Mouse (Mus musculus) gastrocnemius, postnatal 4 days (tissue): ENCODE data around the gene Lrrc75a. TPM values are rescaled to one million over a fixed set of nuclear protein-coding genes. Genes with fewer than 3 reads are reported as not detected.
"Not testable (repeated sequence)": the region's sequence is repeated elsewhere in the genome, so short reads cannot be mapped to it uniquely, and the experiment has no call there.

Source experiments
- DNase-seq, 2 experiments: peaks; one replicate each; pipeline ENCODE4 v3.0.0; 2021 to 2022; ENCODE audit warnings: low spot score in 2 of 2, mixed read lengths in 2 of 2
- long read RNA-seq, 2 experiments: library from polyadenylated mRNA; stranded (forward); transcript quantifications; one replicate each; pipeline ENCODE4 v2.0.0; 2021
- total RNA-seq, 2 experiments: library from RNA; stranded (reverse); gene quantifications; 2 replicates each; pipeline ENCODE4 v1.2.3; 2021

The Lrrc75a gene
- total RNA-seq: 10 to 100 TPM; 29.1 to 31.3 TPM
- long read RNA-seq, experiment 1, transcript Lrrc75a-201 (4 exons, 1,984 nt): major isoform, 20 of 38 reads
- long read RNA-seq, experiment 1, partial matches to known transcripts: 0 of 38 reads
- long read RNA-seq, experiment 1, other reads (novel, unspliced or antisense): 15 of 38 reads
- long read RNA-seq, experiment 2, transcript Lrrc75a-201 (4 exons, 1,984 nt): major isoform, 25 of 39 reads
- long read RNA-seq, experiment 2, partial matches to known transcripts: 2 of 39 reads
- long read RNA-seq, experiment 2, other reads (novel, unspliced or antisense): 10 of 39 reads

- DNase-seq: peak in 1 of 2 experiments; percentile 52
Observed at GRCm38 (mm10) chr11:62647661-62648590, at the start of gene Lrrc75a. TSS of gene Lrrc75a (minus strand) at chr11:62648523.

DNA sequence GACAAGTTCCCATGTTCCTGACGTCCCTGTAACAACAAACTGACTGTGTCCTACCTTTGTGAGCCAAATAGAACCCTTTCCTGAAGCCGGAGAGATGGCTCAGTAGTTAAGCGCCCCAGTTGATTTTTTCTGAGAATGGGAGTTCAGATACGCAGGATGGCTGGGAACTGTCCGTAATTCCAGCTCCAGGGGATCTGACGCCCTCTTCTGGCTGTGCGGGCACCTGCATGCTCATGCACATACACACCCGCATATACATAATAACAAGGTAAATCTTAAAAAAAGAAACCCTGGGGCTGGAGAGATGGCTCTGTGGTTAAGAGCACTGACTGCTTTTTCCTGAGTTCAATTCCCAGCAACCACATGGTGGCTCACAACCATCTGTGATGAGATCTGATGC is 46.8 kb upstream of the Lrrc75a start:
- DNase-seq: no peak

DNA sequence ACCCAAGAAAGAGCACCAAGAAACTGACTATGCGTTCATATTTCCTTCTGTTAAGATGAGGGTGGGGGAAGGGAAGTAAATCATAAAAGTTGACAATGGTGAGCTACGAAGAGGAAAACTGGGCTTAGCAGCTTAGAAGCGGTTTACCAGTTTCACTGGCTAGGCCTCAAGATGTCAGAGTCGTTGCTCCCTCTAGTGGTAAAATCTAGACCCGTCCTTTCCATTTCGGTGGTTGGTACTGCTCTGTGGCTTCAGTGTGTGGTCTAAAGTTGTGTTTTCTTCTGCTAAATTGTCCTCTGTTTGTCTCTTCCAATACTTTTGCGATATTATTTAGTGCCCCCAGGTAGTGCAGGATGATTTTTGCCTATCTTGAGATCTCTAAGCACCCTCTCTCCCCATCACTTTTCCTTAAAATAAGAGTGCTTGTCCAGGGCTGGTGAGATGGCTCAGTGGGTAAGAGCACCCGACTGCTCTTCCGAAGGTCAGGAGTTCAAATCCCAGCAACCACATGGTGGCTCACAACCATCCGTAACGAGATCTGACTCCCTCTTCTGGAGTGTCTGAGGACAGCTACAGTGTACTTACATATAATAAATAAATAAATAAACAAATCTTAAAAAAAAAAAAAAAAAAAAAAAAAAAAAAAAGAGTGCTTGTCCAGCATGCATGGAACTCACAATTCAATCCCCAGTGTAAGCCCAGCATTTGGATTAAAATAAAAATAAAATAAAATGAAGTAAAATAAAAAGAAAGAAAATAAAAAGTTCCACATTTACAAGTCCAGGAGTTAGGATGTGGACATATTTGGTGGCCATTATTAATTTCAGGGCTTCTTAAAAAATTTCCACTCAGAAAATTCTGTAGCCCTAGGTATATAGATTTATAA is 45.2 kb upstream of the Lrrc75a start:
- DNase-seq: peak in 1 of 2 experiments; percentile 21

GRCm38 (mm10) chr11:62691592-62691991 is 43.3 kb upstream of the Lrrc75a start:
- no peak for DNase-seq

GRCm38 (mm10) chr11:62679954-62680353 is 31.6 kb upstream of the Lrrc75a start:
- no peak for DNase-seq

GRCm38 (mm10) chr11:62678778-62679354 is 30.5 kb upstream of the Lrrc75a start:
- DNase-seq: no peak

DNA sequence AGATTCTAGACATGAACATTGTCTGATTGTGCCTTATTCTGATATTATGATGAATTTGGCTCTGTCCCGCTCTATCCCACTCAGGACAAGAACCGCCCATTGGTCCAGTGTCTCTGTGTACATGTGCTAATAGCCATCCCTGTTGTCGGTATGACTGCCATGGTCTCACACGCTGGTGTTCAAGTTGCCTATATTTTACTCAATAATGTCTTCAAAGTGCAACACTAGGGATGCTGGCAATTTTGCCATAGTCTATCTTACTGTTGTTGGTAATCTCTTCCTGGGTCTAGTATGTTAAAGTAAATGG is 27.9 kb upstream of the Lrrc75a start:
- DNase-seq: no peak

GRCm38 (mm10) chr11:62675480-62676289 is 27.4 kb upstream of the Lrrc75a start:
- DNase-seq: peak; percentile 35 to 62

DNA sequence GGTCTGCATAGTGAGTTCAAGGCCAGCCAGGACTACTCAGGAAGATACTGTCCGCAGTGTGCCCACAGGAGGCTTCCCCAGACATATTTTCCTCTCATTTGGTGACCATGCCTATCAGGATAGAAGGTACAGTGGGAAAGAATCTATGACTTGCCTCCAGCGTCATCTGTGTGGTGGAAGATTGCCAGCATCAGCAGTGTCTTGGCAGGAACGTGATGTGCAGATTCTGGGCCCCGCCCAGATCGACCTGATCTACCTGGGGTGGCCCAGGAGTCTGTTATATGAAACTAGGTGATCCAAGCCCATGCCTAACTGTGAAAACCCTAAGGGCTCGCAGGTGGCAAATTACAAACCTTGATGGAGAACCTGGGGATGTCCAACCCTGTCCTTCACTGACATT is 21.7 kb upstream of the Lrrc75a start:
- DNase-seq: no peak

GRCm38 (mm10) chr11:62669471-62669870 is 21.1 kb upstream of the Lrrc75a start:
- DNase-seq: no peak

GRCm38 (mm10) chr11:62668986-62669385 is 20.7 kb upstream of the Lrrc75a start:
- DNase-seq: no peak

DNA sequence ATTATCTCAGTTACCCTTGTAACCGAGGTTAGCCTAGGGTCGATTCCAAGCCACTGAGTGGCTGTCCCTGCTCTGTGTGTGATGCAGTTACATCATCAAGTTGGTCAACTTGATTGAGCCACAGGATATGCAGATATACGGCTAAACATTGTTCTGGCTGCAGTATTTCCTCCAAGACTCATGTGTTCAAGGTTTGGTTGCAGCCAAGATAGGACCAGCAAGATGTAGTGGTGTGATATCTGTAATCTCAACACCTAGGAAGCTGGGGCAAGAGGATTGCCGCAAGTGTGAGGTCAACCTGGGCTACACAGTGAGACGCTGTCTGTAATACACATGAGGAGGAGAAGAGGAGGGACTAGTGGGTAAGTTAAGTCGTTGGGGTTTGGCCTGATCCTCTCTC is 15.9 kb upstream of the Lrrc75a start:
- DNase-seq: no peak

DNA sequence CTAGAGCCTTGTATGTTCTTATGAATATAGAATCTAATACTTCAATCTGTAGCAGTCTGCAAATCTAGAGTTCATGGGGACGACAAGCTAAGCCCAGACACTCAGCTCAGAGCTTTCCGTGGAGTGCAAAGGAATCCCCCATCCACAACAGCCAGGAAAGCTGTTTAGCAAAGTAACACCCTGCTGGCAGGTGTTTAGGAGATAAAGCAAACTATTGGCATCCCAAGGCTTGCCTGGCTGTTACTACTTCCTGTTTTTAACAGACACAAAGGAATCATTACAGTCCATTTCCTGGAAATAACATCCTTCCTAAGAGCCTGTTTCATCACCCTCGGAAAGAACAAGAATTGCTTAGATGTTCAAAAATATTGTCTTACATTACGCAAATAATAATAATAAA is 12.6 kb upstream of the Lrrc75a start:
- DNase-seq: no peak

- DNase-seq: no peak
Observed at GRCm38 (mm10) chr11:62652080-62652479, 3.8 kb upstream of the Lrrc75a start.

DNA sequence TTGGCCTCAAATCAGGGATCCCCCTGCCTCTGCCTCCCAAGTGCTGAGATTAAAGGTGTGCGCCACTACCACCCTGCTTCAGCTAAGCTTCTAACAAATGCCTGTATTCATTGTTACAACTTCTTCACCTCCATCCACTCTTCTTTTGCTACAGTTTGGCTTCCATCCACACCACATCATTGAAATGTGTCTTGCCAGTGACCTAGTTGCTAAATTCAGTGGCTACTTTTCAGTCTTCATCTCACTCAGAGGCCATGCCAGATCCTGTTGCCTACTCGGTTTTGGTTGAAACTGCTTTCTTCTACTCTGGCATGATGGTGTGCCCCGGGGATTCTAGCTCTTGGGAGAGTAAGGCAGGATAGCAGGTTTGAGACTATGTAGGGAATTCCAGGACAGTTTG is 3.2 kb upstream of the Lrrc75a start:
- DNase-seq: no peak

DNA sequence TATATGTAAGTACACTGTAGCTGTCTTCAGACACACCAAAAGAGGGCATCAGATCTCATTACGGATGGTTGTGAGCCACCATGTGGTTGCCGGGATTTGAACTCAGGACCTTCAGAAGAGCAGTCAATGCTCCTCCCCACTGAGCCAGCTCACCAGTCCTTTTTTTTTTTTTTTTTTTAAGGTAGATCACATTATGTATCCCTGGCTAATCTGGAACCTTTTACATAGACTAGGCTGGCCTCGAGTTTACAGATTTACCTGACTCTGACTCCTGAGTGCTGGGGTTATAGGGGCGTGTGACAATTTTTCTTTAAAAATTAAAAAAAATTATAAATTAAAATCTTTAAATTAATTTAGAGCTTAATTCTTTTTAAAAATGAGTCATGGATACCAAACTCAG is 1.5 kb upstream of the Lrrc75a start:
- not testable (repeated sequence) for DNase-seq

DNA sequence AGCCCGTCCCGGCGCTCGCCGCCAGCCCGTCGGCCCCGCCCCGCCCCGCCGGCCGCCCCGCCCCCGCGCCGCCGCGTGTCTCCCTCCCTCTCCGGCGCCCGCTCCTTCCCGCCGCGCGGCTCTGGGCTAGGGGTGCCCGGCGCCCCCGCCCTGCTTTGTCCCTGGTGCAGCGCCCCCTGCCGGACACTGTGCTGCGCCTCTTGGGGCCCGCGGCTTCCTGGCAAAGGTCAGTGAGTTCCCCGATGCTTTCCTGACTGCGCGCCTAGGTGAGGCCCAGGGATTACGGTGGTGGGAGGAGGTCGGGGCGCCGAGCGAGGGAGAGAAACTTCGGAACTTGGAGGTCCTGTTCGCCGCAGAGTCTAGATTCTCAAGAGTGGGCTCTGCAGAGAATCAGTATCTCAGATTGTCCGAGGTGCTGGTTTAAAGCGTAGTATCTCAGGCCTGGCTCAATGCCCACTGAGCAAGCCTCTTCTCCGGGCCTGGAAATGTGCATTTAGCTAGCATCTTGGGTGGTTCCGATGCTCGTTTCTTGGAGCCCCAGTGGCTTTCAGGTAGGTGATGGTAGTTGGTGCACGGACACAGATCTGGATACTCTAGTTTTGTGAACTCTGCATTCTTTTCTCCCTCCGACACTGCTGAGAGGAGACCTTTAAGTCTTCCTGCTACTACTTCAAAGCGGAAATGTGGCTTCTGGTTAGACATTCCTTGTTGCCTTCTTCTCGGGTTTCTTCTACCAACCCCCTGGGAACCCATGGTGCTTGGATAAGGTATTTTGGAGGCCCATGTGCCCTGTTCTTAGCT is 468 bp upstream of the Lrrc75a start, which contains the start of gene Mmgt2:
Gene Mmgt2, plus strand, starts transcription at position 74 of the 801 bp plus-strand sequence.
- DNase-seq: peak; percentile 98

DNA sequence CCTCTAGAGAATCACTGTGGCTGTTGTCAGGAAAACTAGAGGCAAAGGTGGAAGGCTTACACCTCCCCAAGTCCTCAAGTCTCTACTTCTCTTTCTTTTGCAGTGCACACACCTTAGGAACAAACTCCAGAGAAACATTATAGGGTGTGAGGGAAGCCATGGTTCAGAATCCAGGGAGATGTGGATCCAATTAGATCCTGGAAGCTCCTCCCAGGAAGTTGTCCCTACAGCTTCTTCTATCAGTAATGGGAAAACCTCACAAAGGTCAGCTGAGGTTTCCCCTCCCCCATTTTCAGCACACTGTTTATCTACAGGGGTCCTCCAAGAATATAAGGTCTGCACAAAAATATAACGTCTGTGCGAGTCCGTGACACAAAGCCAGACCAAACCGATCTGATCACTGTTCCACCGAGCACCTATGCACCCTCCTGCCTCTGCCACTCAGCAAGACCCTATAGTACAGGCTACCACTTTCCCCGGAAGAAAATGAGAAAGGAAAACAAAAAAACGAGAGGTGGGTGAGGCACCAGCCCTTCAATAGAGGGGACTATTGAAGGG is 1.3 kb downstream of the Lrrc75a start:
- peak in 1 of 2 experiments; percentile 9 for DNase-seq

DNA sequence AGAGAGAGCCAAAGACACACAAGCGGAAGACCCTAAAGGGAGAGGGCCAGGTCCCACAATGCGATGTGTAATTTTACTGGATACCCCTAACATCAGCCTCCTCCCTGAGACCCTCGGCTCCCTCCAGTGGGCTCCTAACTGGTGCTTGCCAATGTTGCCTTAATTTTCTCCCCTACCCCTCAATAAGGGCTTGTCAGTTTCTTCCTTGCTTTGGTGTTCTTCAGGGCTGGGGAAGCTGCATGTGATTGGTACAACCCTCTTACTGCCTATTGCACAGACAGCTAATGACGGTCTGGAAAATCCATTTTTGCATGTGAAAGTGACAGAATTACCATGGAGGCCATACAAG is 1.9 kb downstream of the Lrrc75a start:
- peak in 1 of 2 experiments; percentile 5 for DNase-seq
